Mouse (Mus musculus): ENCODE data around the gene Ccdc126. TPM values are rescaled to one million over a fixed set of nuclear protein-coding genes. Genes with fewer than 3 reads are reported as not detected.
A peak's percentile ranks its signal among the peaks of the same experiment; 100 is the strongest.

Ccdc126 gene
- total RNA-seq, 2 experiments from 2014 or later, result 4.4 to 5.4 TPM

GRCm38 (mm10) chr6:49338566-49338965 lies 19.5 kb downstream of the Ccdc126 start:
- DNase-seq, result no peak
- intact Hi-C loops (cut with DNase I), result no loop called here

- DNase-seq, result no peak
- intact Hi-C loops (cut with DNase I), result no loop called here
Measured at GRCm38 (mm10) chr6:49339145-49339544, 20.1 kb downstream of the Ccdc126 start.

GRCm38 (mm10) chr6:49343737-49344469 lies 24.8 kb downstream of the Ccdc126 start:
- DNase-seq, result no peak
- intact Hi-C loops (cut with DNase I), result no loop called here

- DNase-seq, result no peak
- intact Hi-C loops (cut with DNase I), result no loop called here
Measured at GRCm38 (mm10) chr6:49349826-49350225, 30.8 kb downstream of the Ccdc126 start.

GRCm38 (mm10) chr6:49354613-49355012 lies 35.5 kb downstream of the Ccdc126 start:
- intact Hi-C loops (cut with DNase I), result no loop called here

GRCm38 (mm10) chr6:49355171-49355570 lies 36.1 kb downstream of the Ccdc126 start:
- DNase-seq, result no peak
- intact Hi-C loops (cut with DNase I), result no loop called here

More at GRCm38 (mm10) chr6:49354613-49355012, 35.5 kb downstream of the Ccdc126 start:
- no peak for DNase-seq

- no peak for DNase-seq
- intact Hi-C loops (cut with DNase I), result no loop called here
Measured at GRCm38 (mm10) chr6:49360420-49360819, 41.3 kb downstream of the Ccdc126 start.

GRCm38 (mm10) chr6:49367159-49368054 lies 48.3 kb downstream of the Ccdc126 start, which contains the start of gene Fam221a:
Gene Fam221a, plus strand, starts transcription at chr6:49367739.
- intact Hi-C loops (cut with DNase I), result loop anchor here (2.0 to 5.0 kb wide), 2 partner anchors 45 to 99 kb away; no protein-coding TSS in a partner anchor
- DNase-seq, result peak; percentile 81 to 86

- intact Hi-C loops (cut with DNase I), result loop anchor here (5.0 kb wide), 1 partner anchor 46 kb away; no protein-coding TSS in a partner anchor
- DNase-seq, result peak in 1 of 2 experiments; percentile 9
Measured at GRCm38 (mm10) chr6:49368212-49368611, 49.1 kb downstream of the Ccdc126 start.

- DNase-seq, result no peak
- intact Hi-C loops (cut with DNase I), result no loop called here
Measured at GRCm38 (mm10) chr6:49372705-49373104, 53.6 kb downstream of the Ccdc126 start.

- intact Hi-C loops (cut with DNase I), result no loop called here
- no peak for DNase-seq
Measured at GRCm38 (mm10) chr6:49373943-49374342, 54.9 kb downstream of the Ccdc126 start.

GRCm38 (mm10) chr6:49378328-49378727 lies 59.3 kb downstream of the Ccdc126 start:
- DNase-seq, result no peak
- intact Hi-C loops (cut with DNase I), result no loop called here

Other genes starting within 250 kb of the Ccdc126 start
- gene Malsu1, start 245.5 kb upstream of the Ccdc126 start, total RNA-seq (2021), result 10 to 100 TPM; 33.1 to 35.1 TPM
- 1 to 10 TPM; 4.3 to 4.5 TPM for gene Igf2bp3, start 104.3 kb upstream of the Ccdc126 start, total RNA-seq (2021)
- gene Tra2a, start 55.2 kb upstream of the Ccdc126 start, total RNA-seq (2021), result 10 to 100 TPM; 28.1 to 36.9 TPM
- gene Fam221a, start 48.5 kb downstream of the Ccdc126 start, total RNA-seq (2021), result 1 to 10 TPM; 1.7 to 2.0 TPM
- gene Stk31, start 76.3 kb downstream of the Ccdc126 start, total RNA-seq (2021), result under 1 TPM; 0.22 to 0.29 TPM

All from heart, postnatal 10 days (tissue).